Mouse (Mus musculus): ENCODE measurements around the gene AC134908.4.

DNA sequence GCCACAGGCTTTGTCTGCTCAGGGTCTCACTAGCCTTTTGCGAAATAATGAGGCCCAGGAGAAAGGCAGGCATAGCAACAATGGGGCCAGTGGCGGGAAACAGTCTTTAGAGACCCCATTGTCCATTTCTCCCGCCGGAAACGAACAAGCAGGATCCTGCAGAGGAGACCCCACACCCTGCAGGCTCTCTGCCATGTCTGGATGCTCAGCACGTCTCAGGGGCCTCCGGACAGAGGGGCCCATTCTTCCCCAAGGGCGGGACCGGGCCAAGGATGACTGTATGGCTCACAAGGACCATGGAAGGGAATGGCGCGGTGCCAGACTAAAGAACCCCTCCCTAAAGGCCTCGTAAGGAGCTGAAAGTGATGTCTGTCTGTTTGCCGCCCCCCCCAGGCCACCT, 1.3 kb downstream of the AC134908.4 start:
- TF ChIP-seq POLR2A (IDR thresholded peaks at IDR 0.05; ENCODE audit: insufficient read depth, low read depth, low read length) = no peak
- no peak for TF ChIP-seq CTCF (IDR thresholded peaks at IDR 0.05; ENCODE audit: insufficient read depth, low read depth, low read length)
